Comparison of ENCODE assay signal across 7 mouse cellular contexts in genomic region chr2:164803201-164803920, GRCm38 (mm10). TPM values are rescaled to one million over a fixed set of nuclear protein-coding genes. Genes with fewer than 3 reads are reported as not detected.
A peak's percentile ranks its signal among the peaks of the same experiment; 100 is the strongest.
DNase-seq lines count a peak whose midpoint lies in the region; ATAC-seq lines count a peak whose summit lies in the region.

No protein-coding gene starts in this region.

- no peak for ATAC-seq in neural tube, embryonic 11.5 days (ENCODE audit: insufficient read depth, low FRiP score, low TSS enrichment)
- no peak for ATAC-seq in forebrain, embryonic 15.5 days (replicated peaks)
- ATAC-seq in liver, embryonic 13.5 days (ENCODE audit: low read depth), result no peak

- H3K9ac ChIP-seq in neural tube, embryonic 11.5 days (ENCODE audit: low read length), result peak overlapping the region; percentile 75; the same call in 1 of the 2 replicates
- H3K9ac ChIP-seq in forebrain, embryonic 15.5 days (replicated peaks), result peak overlapping the region; percentile 61
- H3K9ac ChIP-seq in liver, embryonic 13.5 days, result peak overlapping the region; percentile 89

- no peaks in the 10 kb centered on the region for H3K27me3 ChIP-seq in neural tube, embryonic 11.5 days (ENCODE audit: control insufficient read depth, insufficient read depth, low read length)
- no peaks in the 10 kb centered on the region for H3K27me3 ChIP-seq in forebrain, embryonic 15.5 days
- H3K27me3 ChIP-seq in liver, embryonic 13.5 days, result no peaks in the 10 kb centered on the region

- H3K27ac ChIP-seq in neural tube, embryonic 11.5 days (ENCODE audit: low read depth, low read length), result no peak overlapping the region
- H3K27ac ChIP-seq in forebrain, embryonic 15.5 days (replicated peaks), result no peak overlapping the region
- H3K27ac ChIP-seq in liver, embryonic 13.5 days, result peak overlapping the region; percentile 87

- no peak for DNase-seq in neural tube, embryonic 11.5 days (ENCODE audit: low spot score)
- no peak for DNase-seq in neural tube, embryonic 10.5 days (ENCODE audit: extremely low spot score, low spot score)
- no peak for DNase-seq in liver, embryonic 13.5 days
- DNase-seq in urinary bladder, postnatal 10 days (ENCODE audit: low spot score), result no peak
- DNase-seq in adrenal gland, postnatal 4 days (ENCODE audit: low spot score in 2 of 2), result no peak
- no peak for DNase-seq in retina, postnatal 1 day

- WGBS in neural tube, embryonic 11.5 days, result 92% methylated on average over 16 of the region's 16 CpGs
- 95% methylated on average over 16 of the region's 16 CpGs for WGBS in forebrain, embryonic 15.5 days
- WGBS in liver, embryonic 13.5 days (ENCODE audit: insufficient replicate concordance), result 76% methylated on average over 16 of the region's 16 CpGs

- peak overlapping the region; percentile 75; the same call in 1 of the 2 replicates for H3K4me3 ChIP-seq in neural tube, embryonic 11.5 days (ENCODE audit: low read depth, low read length)
- H3K4me3 ChIP-seq in forebrain, embryonic 15.5 days, result peak overlapping the region; percentile 60
- peak overlapping the region; percentile 86 for H3K4me3 ChIP-seq in liver, embryonic 13.5 days (replicated peaks)

- H3K9me3 ChIP-seq in neural tube, embryonic 11.5 days (ENCODE audit: control insufficient read depth, low read length), result no peaks in the 10 kb centered on the region
- no peaks in the 10 kb centered on the region for H3K9me3 ChIP-seq in forebrain, embryonic 15.5 days
- no peaks in the 10 kb centered on the region for H3K9me3 ChIP-seq in liver, embryonic 13.5 days (replicated peaks)

- no peaks in the 10 kb centered on the region for H3K36me3 ChIP-seq in neural tube, embryonic 11.5 days (ENCODE audit: control insufficient read depth, insufficient read depth, low read length)
- peaks cover 16% of the 10 kb centered on the region for H3K36me3 ChIP-seq in forebrain, embryonic 15.5 days
- H3K36me3 ChIP-seq in liver, embryonic 13.5 days, result peaks cover 42% of the 10 kb centered on the region

- peak overlapping the region; percentile 75 for H3K4me2 ChIP-seq in neural tube, embryonic 11.5 days (ENCODE audit: low read depth)
- H3K4me2 ChIP-seq in forebrain, embryonic 15.5 days (replicated peaks), result peak overlapping the region; percentile 61
- H3K4me2 ChIP-seq in liver, embryonic 13.5 days, result peak overlapping the region; percentile 79

- H3K4me1 ChIP-seq in neural tube, embryonic 11.5 days (ENCODE audit: control insufficient read depth, insufficient read depth, low read length), result peaks cover 7% of the 10 kb centered on the region
- peaks cover 28% of the 10 kb centered on the region for H3K4me1 ChIP-seq in forebrain, embryonic 15.5 days
- peaks cover 35% of the 10 kb centered on the region for H3K4me1 ChIP-seq in liver, embryonic 13.5 days (replicated peaks)

RNA-seq across cellular contexts. Expression of gene Acot8, which starts 1.3 kb away (rescaled TPM):
- polyA plus RNA-seq in neural tube, embryonic 11.5 days (2014; fragmentation: Nextera tagmentation; extraction: Ambion mirVana), result 15.1 TPM in 2 replicates
- 17.1 and 17.2 TPM in 2 replicates for polyA plus RNA-seq in forebrain, embryonic 15.5 days (2015; fragmentation: Nextera tagmentation; extraction: Ambion mirVana)
- polyA plus RNA-seq in liver, embryonic 13.5 days (2015; fragmentation: Nextera tagmentation; extraction: Ambion mirVana), result 18.8 and 20.3 TPM in 2 replicates
- total RNA-seq in adrenal gland, postnatal 4 days (2021), result 10 to 100 TPM; 30.1 to 31.3 TPM

RNA-seq across cellular contexts. Expression of gene Zswim3, which starts 1.5 kb away (rescaled TPM):
- 12.9 and 14.0 TPM in 2 replicates for polyA plus RNA-seq in neural tube, embryonic 11.5 days (2014; fragmentation: Nextera tagmentation; extraction: Ambion mirVana)
- polyA plus RNA-seq in forebrain, embryonic 15.5 days (2015; fragmentation: Nextera tagmentation; extraction: Ambion mirVana), result 13.9 and 14.5 TPM in 2 replicates
- polyA plus RNA-seq in liver, embryonic 13.5 days (2015; fragmentation: Nextera tagmentation; extraction: Ambion mirVana), result 4.3 and 5.1 TPM in 2 replicates
- total RNA-seq in adrenal gland, postnatal 4 days (2021), result 1 to 10 TPM; 3.8 to 4.5 TPM

RNA-seq across cellular contexts. Expression of gene Snx21, which starts 17.7 kb away (rescaled TPM):
- 11.2 and 14.1 TPM in 2 replicates for polyA plus RNA-seq in neural tube, embryonic 11.5 days (2014; fragmentation: Nextera tagmentation; extraction: Ambion mirVana)
- 24.6 and 29.8 TPM in 2 replicates for polyA plus RNA-seq in forebrain, embryonic 15.5 days (2015; fragmentation: Nextera tagmentation; extraction: Ambion mirVana)
- 4.1 TPM in 2 replicates for polyA plus RNA-seq in liver, embryonic 13.5 days (2015; fragmentation: Nextera tagmentation; extraction: Ambion mirVana)
- 10 to 100 TPM; 40.5 to 42.9 TPM for total RNA-seq in adrenal gland, postnatal 4 days (2021)

RNA-seq across cellular contexts. Expression of gene Zswim1, which starts 19.1 kb away (rescaled TPM):
- 22.9 and 23.2 TPM in 2 replicates for polyA plus RNA-seq in neural tube, embryonic 11.5 days (2014; fragmentation: Nextera tagmentation; extraction: Ambion mirVana)
- polyA plus RNA-seq in forebrain, embryonic 15.5 days (2015; fragmentation: Nextera tagmentation; extraction: Ambion mirVana), result 22.8 TPM in 2 replicates
- polyA plus RNA-seq in liver, embryonic 13.5 days (2015; fragmentation: Nextera tagmentation; extraction: Ambion mirVana), result 6.2 and 6.9 TPM in 2 replicates
- total RNA-seq in adrenal gland, postnatal 4 days (2021), result 10 to 100 TPM; 10.7 to 11.0 TPM

RNA-seq across cellular contexts. Expression of gene Tnnc2, which starts 23.6 kb away (rescaled TPM):
- 43.2 and 55.4 TPM in 2 replicates for polyA plus RNA-seq in neural tube, embryonic 11.5 days (2014; fragmentation: Nextera tagmentation; extraction: Ambion mirVana)
- polyA plus RNA-seq in forebrain, embryonic 15.5 days (2015; fragmentation: Nextera tagmentation; extraction: Ambion mirVana), result 0.45 and 0.60 TPM in 2 replicates
- polyA plus RNA-seq in liver, embryonic 13.5 days (2015; fragmentation: Nextera tagmentation; extraction: Ambion mirVana), result 5.1 and 8.4 TPM in 2 replicates
- 100 to 1,000 TPM in 1 of 2 experiments, 10 to 100 TPM in 1; 94.0 to 231 TPM for total RNA-seq in adrenal gland, postnatal 4 days (2021)
